Mouse (Mus musculus): ENCODE measurements at regions not wholly inside any gene's neighbourhood (a gene's known extent, or its start where the extent isn't known, plus 50 kb on each side); places are given as distances from the start of the nearest gene placed in this dataset.

DNA sequence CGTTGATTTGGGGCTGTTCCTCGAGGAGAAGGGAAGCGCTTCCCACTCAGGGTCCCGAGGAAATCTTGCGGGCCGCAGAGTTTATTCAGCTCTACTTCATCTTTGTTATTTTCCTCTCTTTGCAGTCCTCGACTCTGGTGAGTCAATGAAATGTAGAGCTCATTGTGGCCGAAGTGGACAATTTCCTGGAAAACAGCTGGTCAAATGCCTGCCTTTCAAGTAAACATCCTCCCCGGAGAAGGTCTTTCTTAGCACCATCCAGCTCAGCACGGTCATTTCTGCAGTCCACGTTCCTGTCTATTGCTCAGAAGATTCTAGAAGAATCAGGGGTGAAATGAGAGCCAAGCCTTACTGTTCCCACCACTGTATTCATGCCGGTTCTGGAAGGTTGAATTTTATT, 133.0 kb downstream of the Bcas1 start:
- no peaks in the 10 kb centered on the region for H3K36me3 ChIP-seq (ENCODE audit: control insufficient read depth in 1 of 2, insufficient read depth in 2 of 2, low read length in 2 of 2)
- no peaks in the 10 kb centered on the region for H3K9me3 ChIP-seq (replicated peaks; ENCODE audit: insufficient read depth, low read length)
- DNase-seq (ENCODE audit: low read depth, low spot score) = no peak

DNA sequence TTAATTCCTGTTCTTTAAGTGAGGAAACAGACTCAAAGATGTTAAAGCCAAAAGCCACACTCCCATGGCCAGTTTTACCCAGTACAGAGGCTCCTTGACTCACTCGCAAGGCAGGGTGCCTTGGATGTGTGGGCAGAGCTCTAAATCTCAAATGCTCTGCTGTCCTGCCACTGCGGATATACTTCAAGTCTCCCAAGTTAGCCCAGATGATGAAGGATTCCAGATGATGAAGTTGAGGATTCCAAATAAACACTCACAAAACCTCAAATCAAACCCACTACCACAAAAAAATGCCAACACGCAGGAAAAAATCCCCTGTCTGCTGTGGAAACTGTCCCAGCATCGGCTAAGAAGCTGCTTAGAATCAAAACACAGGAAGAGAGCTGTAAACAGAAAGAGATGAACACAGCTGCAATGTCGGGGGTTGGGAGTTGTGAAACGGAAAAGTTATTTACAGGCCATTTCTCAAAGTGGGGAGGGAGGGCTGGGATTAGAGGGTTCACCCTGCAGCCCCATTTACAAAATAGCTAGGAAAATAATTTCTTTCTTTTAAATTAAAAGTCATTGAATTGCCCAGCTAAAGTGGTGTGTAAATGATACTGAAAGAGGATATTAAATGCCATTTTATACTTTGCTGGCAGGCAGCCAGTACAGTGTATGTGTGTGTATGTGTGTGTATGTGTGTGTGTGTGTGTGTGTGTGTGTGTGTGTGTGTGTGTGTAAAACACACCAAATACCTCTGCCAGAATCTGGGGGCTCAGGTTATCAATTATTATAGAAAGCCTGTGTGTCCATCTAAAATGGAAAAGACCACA, 135.6 kb downstream of the Bcas1 start:
- Histone ChIP-seq H3K9ac (ENCODE audit: control insufficient read depth, low read depth, low read length, poor library complexity, severe bottlenecking) (no peak overlapping the region), H3K4me1 (ENCODE audit: control insufficient read depth in 1 of 2, insufficient read depth in 2 of 2, low read length in 2 of 2) (no peaks in the 10 kb centered on the region), H3K79me2 (ENCODE audit: control insufficient read depth, insufficient read depth, low read length, poor library complexity) (no peaks in the 10 kb centered on the region), H3K36me3 (ENCODE audit: control insufficient read depth in 1 of 2, insufficient read depth in 2 of 2, low read length in 2 of 2) (no peaks in the 10 kb centered on the region), H3K9me3 (replicated peaks; ENCODE audit: insufficient read depth, low read length) (no peaks in the 10 kb centered on the region), H3K27me3 (ENCODE audit: control insufficient read depth in 1 of 2, insufficient read depth in 2 of 2, low read length in 2 of 2) (no peaks in the 10 kb centered on the region; a peak in 1 of 4 replicates), H3K27ac (ENCODE audit: control insufficient read depth, low read depth, low read length) (no peak overlapping the region), H3K4me3 (ENCODE audit: control insufficient read depth in 1 of 2, insufficient read depth in 1 of 2, low read depth in 2 of 2, low read length in 2 of 2) (no peak overlapping the region)
- TF ChIP-seq MAFK (IDR thresholded peaks at IDR 0.05; ENCODE audit: borderline replicate concordance, low read depth, low read length) = no peak
- no peak for TF ChIP-seq ELF1 (IDR thresholded peaks at IDR 0.05; ENCODE audit: low read depth, low read length)
- TF ChIP-seq EP300 (IDR thresholded peaks at IDR 0.05; ENCODE audit: low read depth in 1 of 2, low read length in 2 of 2) = no peak
- no peak for TF ChIP-seq POLR2A (IDR thresholded peaks at IDR 0.05; ENCODE audit: control insufficient read depth in 1 of 2, insufficient read depth in 1 of 2, low read depth in 1 of 2, low read length in 2 of 2, poor library complexity in 1 of 2)
- no peak for TF ChIP-seq SMC3 (IDR thresholded peaks at IDR 0.05; ENCODE audit: low read depth, low read length)
- no peak for TF ChIP-seq BHLHE40 (IDR thresholded peaks at IDR 0.05; ENCODE audit: borderline replicate concordance, low read depth, low read length)
- TF ChIP-seq GATA1 (IDR thresholded peaks at IDR 0.05; ENCODE audit: low read depth, low read length) = no peak
- TF ChIP-seq CTCF (IDR thresholded peaks at IDR 0.05 in 2 of 3, conservative IDR thresholded peaks at IDR 0.05 in 1 of 3; ENCODE audit: control insufficient read depth in 1 of 3, insufficient read depth in 1 of 3, low read depth in 2 of 3, low read length in 3 of 3, poor library complexity in 1 of 3, severe bottlenecking in 1 of 3) = no peak
- no peak for TF ChIP-seq RCOR1 (IDR thresholded peaks at IDR 0.05; ENCODE audit: low read depth, low read length)
- no peak for TF ChIP-seq ETS1 (IDR thresholded peaks at IDR 0.05; ENCODE audit: low read depth, low read length)
- no peak for TF ChIP-seq USF2 (IDR thresholded peaks at IDR 0.05; ENCODE audit: borderline replicate concordance in 1 of 2, insufficient read depth in 1 of 2, low read depth in 1 of 2, low read length in 2 of 2)
- TF ChIP-seq USF1 (IDR thresholded peaks at IDR 0.05; ENCODE audit: low read depth, low read length) = no peak
- no peak for TF ChIP-seq MYB (IDR thresholded peaks at IDR 0.05; ENCODE audit: low read depth, low read length)
- no peak for TF ChIP-seq TCF12 (IDR thresholded peaks at IDR 0.05; ENCODE audit: low read depth, low read length)
- no peak for TF ChIP-seq MYC (IDR thresholded peaks at IDR 0.05; ENCODE audit: low read depth, low read length)
- TF ChIP-seq CHD2 (IDR thresholded peaks at IDR 0.05; ENCODE audit: low read length) = no peak
- TF ChIP-seq JUND (IDR thresholded peaks at IDR 0.05; ENCODE audit: low read depth, low read length) = no peak
- DNase-seq (ENCODE audit: low read depth, low spot score) = no peak

More for the DNA sequence above, 133.0 kb downstream of the Bcas1 start:
- TF ChIP-seq UBTF (IDR thresholded peaks at IDR 0.05; ENCODE audit: borderline replicate concordance, insufficient read depth, low read depth, low read length) = no peak
- TF ChIP-seq NELFE (IDR thresholded peaks at IDR 0.05; ENCODE audit: low read depth, low read length) = no peak
- TF ChIP-seq CTCF (IDR thresholded peaks at IDR 0.05 in 2 of 3, conservative IDR thresholded peaks at IDR 0.05 in 1 of 3; ENCODE audit: control insufficient read depth in 1 of 3, insufficient read depth in 1 of 3, low read depth in 2 of 3, low read length in 3 of 3, poor library complexity in 1 of 3, severe bottlenecking in 1 of 3) = no peak
- TF ChIP-seq HCFC1 (IDR thresholded peaks at IDR 0.05; ENCODE audit: low read depth, low read length) = no peak
- TF ChIP-seq NRF1 (IDR thresholded peaks at IDR 0.05; ENCODE audit: insufficient read depth, low read depth, low read length, poor library complexity, severe bottlenecking) = no peak
- no peak for TF ChIP-seq SMC3 (IDR thresholded peaks at IDR 0.05; ENCODE audit: low read depth, low read length)
- no peak for TF ChIP-seq E2F4 (IDR thresholded peaks at IDR 0.05; ENCODE audit: borderline replicate concordance, low read depth, low read length)
- TF ChIP-seq ZNF384 (IDR thresholded peaks at IDR 0.05; ENCODE audit: low read depth, low read length) = no peak
- no peaks in the 10 kb centered on the region; a peak in 1 of 4 replicates for H3K27me3 ChIP-seq (ENCODE audit: control insufficient read depth in 1 of 2, insufficient read depth in 2 of 2, low read length in 2 of 2)
- H3K4me1 ChIP-seq (ENCODE audit: control insufficient read depth in 1 of 2, insufficient read depth in 2 of 2, low read length in 2 of 2) = no peaks in the 10 kb centered on the region
- no peak overlapping the region for H3K4me3 ChIP-seq (ENCODE audit: control insufficient read depth in 1 of 2, insufficient read depth in 1 of 2, low read depth in 2 of 2, low read length in 2 of 2)
- H3K9ac ChIP-seq (ENCODE audit: control insufficient read depth, low read depth, low read length, poor library complexity, severe bottlenecking) = no peak overlapping the region
- no peaks in the 10 kb centered on the region for H3K79me2 ChIP-seq (ENCODE audit: control insufficient read depth, insufficient read depth, low read length, poor library complexity)
- no peak overlapping the region for H3K27ac ChIP-seq (ENCODE audit: control insufficient read depth, low read depth, low read length)

Measured in MEL (cell line).